Mouse (Mus musculus) heart, postnatal 25 days (tissue): ENCODE data around the gene Csrnp2. TPM values are rescaled to one million over a fixed set of nuclear protein-coding genes. Genes with fewer than 3 reads are reported as not detected.
A peak's percentile ranks its signal among the peaks of the same experiment; 100 is the strongest.

Experiments
- DNase-seq: peaks from one replicate; pipeline ENCODE4 v3.0.0; 2022; ENCODE audit warnings: low spot score
- intact Hi-C: fragments of 180-260 bp; cut with DNase I; formaldehyde crosslinking; loops from one replicate; pipeline ENCODE4 v1.15.1; 2025
- total RNA-seq, 2 experiments: library from RNA; stranded (reverse); gene quantifications; 2 replicates each; pipeline ENCODE4 v1.2.3; 2021

The Csrnp2 gene
- total RNA-seq, 2 experiments from 2014 or later: 2.5 to 2.9 TPM

GRCm38 (mm10) chr15:100485576-100485975 is 9.7 kb downstream of the Csrnp2 start:
- intact Hi-C loops: no loop called here
- DNase-seq: no peak

GRCm38 (mm10) chr15:100478925-100479324 is 16.4 kb downstream of the Csrnp2 start:
- no peak for DNase-seq
- intact Hi-C loops: no loop called here

GRCm38 (mm10) chr15:100478351-100478750 is 16.9 kb downstream of the Csrnp2 start:
- intact Hi-C loops: no loop called here

GRCm38 (mm10) chr15:100473926-100474503 is 21.3 kb downstream of the Csrnp2 start:
- intact Hi-C loops: no loop called here
- DNase-seq: no peak

More at GRCm38 (mm10) chr15:100478351-100478750, 16.9 kb downstream of the Csrnp2 start:
- no peak for DNase-seq

GRCm38 (mm10) chr15:100470037-100470436 is 25.3 kb downstream of the Csrnp2 start:
- intact Hi-C loops: loop anchor here (2.0 kb wide), 1 partner anchor 23 kb away; no protein-coding TSS in a partner anchor
- DNase-seq: no peak

- DNase-seq: no peak
- intact Hi-C loops: no loop called here
Measured at GRCm38 (mm10) chr15:100469189-100469545, 26.1 kb downstream of the Csrnp2 start.

- intact Hi-C loops: no loop called here
- DNase-seq: peak; percentile 85
Measured at GRCm38 (mm10) chr15:100468295-100469188, 26.7 kb downstream of the Csrnp2 start, which contains the start of gene Letmd1. Gene Letmd1, plus strand, starts transcription at chr15:100469023.

- DNase-seq: no peak
- intact Hi-C loops: no loop called here
Measured at GRCm38 (mm10) chr15:100467738-100468137, 27.6 kb downstream of the Csrnp2 start.

- DNase-seq: no peak
Measured at GRCm38 (mm10) chr15:100465432-100465831, 29.9 kb downstream of the Csrnp2 start.

GRCm38 (mm10) chr15:100463712-100464111 is 31.6 kb downstream of the Csrnp2 start:
- DNase-seq: no peak

More at GRCm38 (mm10) chr15:100465432-100465831, 29.9 kb downstream of the Csrnp2 start:
- intact Hi-C loops: loop anchor here (2.0 kb wide), 1 partner anchor 217 kb away; no protein-coding TSS in a partner anchor

GRCm38 (mm10) chr15:100462086-100462485 is 33.2 kb downstream of the Csrnp2 start:
- no peak for DNase-seq
- intact Hi-C loops: no loop called here

More at GRCm38 (mm10) chr15:100463712-100464111, 31.6 kb downstream of the Csrnp2 start:
- intact Hi-C loops: loop anchor here (2.0 kb wide), 1 partner anchor 219 kb away; no protein-coding TSS in a partner anchor

GRCm38 (mm10) chr15:100461646-100462045 is 33.6 kb downstream of the Csrnp2 start:
- intact Hi-C loops: no loop called here
- DNase-seq: no peak

- intact Hi-C loops: no loop called here
- no peak for DNase-seq
Measured at GRCm38 (mm10) chr15:100460942-100461341, 34.3 kb downstream of the Csrnp2 start.

GRCm38 (mm10) chr15:100458055-100458454 is 37.2 kb downstream of the Csrnp2 start:
- intact Hi-C loops: loop anchor here (5.0 kb wide), 3 partner anchors 36 to 196 kb away; partner anchors contain the start of gene Gm5475
- DNase-seq: no peak

- no peak for DNase-seq
Measured at GRCm38 (mm10) chr15:100457340-100457739, 37.9 kb downstream of the Csrnp2 start.

GRCm38 (mm10) chr15:100456356-100456991 is 38.8 kb downstream of the Csrnp2 start:
- no peak for DNase-seq
- intact Hi-C loops: loop anchor here (2.0 to 5.0 kb wide), 4 partner anchors 34 to 434 kb away; partner anchors contain the start of gene Gm5475

More at GRCm38 (mm10) chr15:100457340-100457739, 37.9 kb downstream of the Csrnp2 start:
- intact Hi-C loops: loop anchor here (2.0 to 5.0 kb wide), 4 partner anchors 35 to 435 kb away; partner anchors contain the start of gene Gm5475

- intact Hi-C loops: no loop called here
- DNase-seq: no peak
Measured at GRCm38 (mm10) chr15:100452486-100452885, 42.8 kb downstream of the Csrnp2 start.

GRCm38 (mm10) chr15:100451245-100451644 is 44.0 kb downstream of the Csrnp2 start:
- intact Hi-C loops: no loop called here
- peak; percentile 33 for DNase-seq

GRCm38 (mm10) chr15:100449495-100449894 is 45.8 kb downstream of the Csrnp2 start:
- intact Hi-C loops: no loop called here
- DNase-seq: no peak

GRCm38 (mm10) chr15:100448572-100448971 is 46.7 kb downstream of the Csrnp2 start:
- no peak for DNase-seq
- intact Hi-C loops: no loop called here
